Mouse (Mus musculus): Measurements from ENCODE around the gene Slc7a7. TPM values are rescaled to one million over a fixed set of nuclear protein-coding genes. Genes with fewer than 3 reads are reported as not detected.
"Not testable (repeated sequence)": the region's sequence is repeated elsewhere in the genome, so short reads cannot be mapped to it uniquely, and the experiment has no call there.

Slc7a7 gene
- polyA plus RNA-seq, 1 experiment from 2014 or later, result 3.3 TPM

GRCm38 (mm10) chr14:54369372-54369771 lies 48.2 kb downstream of the Slc7a7 start:
- Histone ChIP-seq H3K4me3 (replicated peaks) (no peak overlapping the region), H3K27ac (no peak overlapping the region), H3K9ac (replicated peaks) (no peak overlapping the region), H3K4me2 (no peak overlapping the region), H3K9me3 (peaks cover 4% of the 10 kb centered on the region; the same call in 1 of the 2 replicates), H3K27me3 (no peaks in the 10 kb centered on the region), H3K4me1 (replicated peaks) (no peaks in the 10 kb centered on the region), H3K36me3 (peaks cover 71% of the 10 kb centered on the region)
- no peak for ATAC-seq (ENCODE audit: insufficient number of reproducible peaks, insufficient read depth, low FRiP score, low TSS enrichment, low read depth)
- 97% methylated on average over 3 of the region's 3 CpGs for whole genome bisulfite sequencing

GRCm38 (mm10) chr14:54367429-54368060 lies 50.0 kb downstream of the Slc7a7 start:
- Histone ChIP-seq H3K27me3 (no peaks in the 10 kb centered on the region), H3K4me2 (no peak overlapping the region), H3K9me3 (peaks cover 4% of the 10 kb centered on the region; the same call in 1 of the 2 replicates), H3K4me3 (replicated peaks) (no peak overlapping the region), H3K4me1 (replicated peaks) (no peaks in the 10 kb centered on the region), H3K36me3 (peaks cover 88% of the 10 kb centered on the region), H3K27ac (no peak overlapping the region), H3K9ac (replicated peaks) (no peak overlapping the region)
- ATAC-seq (ENCODE audit: insufficient number of reproducible peaks, insufficient read depth, low FRiP score, low TSS enrichment, low read depth), result no peak
- WGBS, result 92% methylated on average over 18 of the region's 18 CpGs

GRCm38 (mm10) chr14:54366581-54366980 lies 51.0 kb downstream of the Slc7a7 start:
- Histone ChIP-seq H3K4me1 (replicated peaks) (peaks cover 5% of the 10 kb centered on the region; the same call in 1 of the 2 replicates), H3K4me2 (no peak overlapping the region), H3K36me3 (peaks cover 85% of the 10 kb centered on the region), H3K4me3 (replicated peaks) (no peak overlapping the region), H3K9me3 (peaks cover 3% of the 10 kb centered on the region; the same call in 1 of the 2 replicates), H3K27ac (no peak overlapping the region), H3K27me3 (no peaks in the 10 kb centered on the region), H3K9ac (replicated peaks) (no peak overlapping the region)
- WGBS, result 96% methylated on average over 10 of the region's 10 CpGs
- ATAC-seq (ENCODE audit: insufficient number of reproducible peaks, insufficient read depth, low FRiP score, low TSS enrichment, low read depth), result no peak

- Histone ChIP-seq H3K27me3 (no peaks in the 10 kb centered on the region), H3K36me3 (peaks cover 72% of the 10 kb centered on the region), H3K27ac (no peak overlapping the region), H3K9ac (replicated peaks) (no peak overlapping the region), H3K4me3 (replicated peaks) (no peak overlapping the region), H3K9me3 (no peaks in the 10 kb centered on the region; the same call in 1 of the 2 replicates), H3K4me2 (no peak overlapping the region), H3K4me1 (replicated peaks) (peaks cover 6% of the 10 kb centered on the region; the same call in 1 of the 2 replicates)
- no peak for ATAC-seq (ENCODE audit: insufficient number of reproducible peaks, insufficient read depth, low FRiP score, low TSS enrichment, low read depth)
- WGBS, result 88% methylated on average over 5 of the region's 5 CpGs
Observed at GRCm38 (mm10) chr14:54365026-54365645, 52.4 kb downstream of the Slc7a7 start.

- 96% methylated on average over 8 of the region's 8 CpGs for WGBS
- Histone ChIP-seq H3K4me2 (no peak overlapping the region), H3K9me3 (no peaks in the 10 kb centered on the region), H3K27ac (no peak overlapping the region), H3K27me3 (no peaks in the 10 kb centered on the region), H3K4me1 (replicated peaks) (peaks cover 6% of the 10 kb centered on the region; the same call in 1 of the 2 replicates), H3K4me3 (replicated peaks) (no peak overlapping the region), H3K9ac (replicated peaks) (no peak overlapping the region), H3K36me3 (peaks cover 52% of the 10 kb centered on the region)
- no peak for ATAC-seq (ENCODE audit: insufficient number of reproducible peaks, insufficient read depth, low FRiP score, low TSS enrichment, low read depth)
Observed at GRCm38 (mm10) chr14:54363156-54363555, 54.4 kb downstream of the Slc7a7 start.

GRCm38 (mm10) chr14:54360577-54361340 lies 56.8 kb downstream of the Slc7a7 start, which contains the start of gene Oxa1l:
Gene Oxa1l, plus strand, starts transcription at chr14:54360834.
- Histone ChIP-seq H3K36me3 (peaks cover 30% of the 10 kb centered on the region), H3K4me1 (replicated peaks) (peaks cover 6% of the 10 kb centered on the region; the same call in 1 of the 2 replicates), H3K27ac (peak within 1 kb of the TSS; percentile 87), H3K4me3 (replicated peaks) (peak within 1 kb of the TSS; percentile 91), H3K4me2 (peak within 1 kb of the TSS; percentile 68), H3K9ac (replicated peaks) (peak within 1 kb of the TSS; percentile 92), H3K9me3 (no peaks in the 10 kb centered on the region), H3K27me3 (no peaks in the 10 kb centered on the region)
- WGBS, result under 1% methylated on average over 48 of the region's 48 CpGs
- peak; percentile 87 for ATAC-seq (ENCODE audit: insufficient number of reproducible peaks, insufficient read depth, low FRiP score, low TSS enrichment, low read depth)

- Histone ChIP-seq H3K9ac (replicated peaks) (no peak overlapping the region), H3K27ac (no peak overlapping the region), H3K4me3 (replicated peaks) (no peak overlapping the region), H3K27me3 (no peaks in the 10 kb centered on the region), H3K36me3 (no peaks in the 10 kb centered on the region), H3K9me3 (0 out of 2 replicates have a peak, but pooled peaks cover 2% of the 10 kb centered on the region), H3K4me2 (no peak overlapping the region), H3K4me1 (replicated peaks) (no peaks in the 10 kb centered on the region)
- 45% methylated on average over 1 of the region's 1 CpGs for WGBS
- ATAC-seq (ENCODE audit: insufficient number of reproducible peaks, insufficient read depth, low FRiP score, low TSS enrichment, low read depth), result no peak
Observed at GRCm38 (mm10) chr14:54354406-54354805, 63.2 kb downstream of the Slc7a7 start.

GRCm38 (mm10) chr14:54352314-54352713 lies 65.3 kb downstream of the Slc7a7 start:
- 0 out of 2 replicates have a peak, but pooled peaks cover 3% of the 10 kb centered on the region for H3K9me3 ChIP-seq
- no peak overlapping the region for H3K27ac ChIP-seq
- H3K36me3 ChIP-seq, result no peaks in the 10 kb centered on the region
- no peaks in the 10 kb centered on the region for H3K27me3 ChIP-seq
- WGBS, result 85% methylated on average over 8 of the region's 8 CpGs
- H3K4me1 ChIP-seq (replicated peaks), result no peaks in the 10 kb centered on the region
- no peak overlapping the region for H3K4me3 ChIP-seq (replicated peaks)
- no peak overlapping the region for H3K9ac ChIP-seq (replicated peaks)
- H3K4me2 ChIP-seq, result no peak overlapping the region
- no peak for ATAC-seq (ENCODE audit: insufficient number of reproducible peaks, insufficient read depth, low FRiP score, low TSS enrichment, low read depth)

- WGBS, result 94% methylated on average over 16 of the region's 16 CpGs
- H3K4me2 ChIP-seq; H3K4me3 ChIP-seq (replicated peaks); H3K36me3 ChIP-seq; H3K27ac ChIP-seq; ATAC-seq (ENCODE audit: insufficient number of reproducible peaks, insufficient read depth, low FRiP score, low TSS enrichment, low read depth); H3K27me3 ChIP-seq; H3K4me1 ChIP-seq (replicated peaks); H3K9me3 ChIP-seq; H3K9ac ChIP-seq (replicated peaks): not testable (repeated sequence)
Observed at GRCm38 (mm10) chr14:54350773-54351541, 66.6 kb downstream of the Slc7a7 start.

- not testable (repeated sequence) for H3K4me1 ChIP-seq (replicated peaks); H3K36me3 ChIP-seq; H3K9me3 ChIP-seq; H3K4me3 ChIP-seq (replicated peaks); H3K27ac ChIP-seq; ATAC-seq (ENCODE audit: insufficient number of reproducible peaks, insufficient read depth, low FRiP score, low TSS enrichment, low read depth); H3K4me2 ChIP-seq; H3K9ac ChIP-seq (replicated peaks); H3K27me3 ChIP-seq
- 39% methylated on average over 2 of the region's 2 CpGs for WGBS
Observed at GRCm38 (mm10) chr14:54341807-54342206, 75.8 kb downstream of the Slc7a7 start.
